Mouse (Mus musculus): ENCODE results near the gene Hopx.

The Hopx gene

GRCm38 (mm10) chr5:77071626-77072025 lies 43.3 kb downstream of the Hopx start:
- no peak for DNase-seq (ENCODE audit: extremely low spot score, low spot score)

DNA sequence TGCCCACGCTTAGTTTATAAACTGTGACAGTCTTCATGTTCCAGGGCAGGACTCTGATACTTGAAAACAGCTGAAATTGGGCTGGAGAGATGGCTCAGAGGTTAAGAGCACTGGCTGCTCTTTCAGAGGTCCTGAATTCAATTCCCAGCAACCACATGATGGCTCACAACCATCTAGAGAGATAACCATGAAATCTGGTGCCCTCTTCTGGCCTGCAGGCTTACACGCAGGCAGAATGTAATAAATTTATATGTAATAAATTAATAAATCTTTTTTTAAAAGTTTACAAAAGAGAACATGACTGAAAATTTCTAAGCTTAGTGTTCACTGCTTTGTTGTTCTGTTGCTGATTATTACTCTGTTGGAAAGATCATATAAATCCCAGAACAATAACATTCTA lies 43.9 kb downstream of the Hopx start:
- DNase-seq (ENCODE audit: extremely low spot score, low spot score): no peak

DNA sequence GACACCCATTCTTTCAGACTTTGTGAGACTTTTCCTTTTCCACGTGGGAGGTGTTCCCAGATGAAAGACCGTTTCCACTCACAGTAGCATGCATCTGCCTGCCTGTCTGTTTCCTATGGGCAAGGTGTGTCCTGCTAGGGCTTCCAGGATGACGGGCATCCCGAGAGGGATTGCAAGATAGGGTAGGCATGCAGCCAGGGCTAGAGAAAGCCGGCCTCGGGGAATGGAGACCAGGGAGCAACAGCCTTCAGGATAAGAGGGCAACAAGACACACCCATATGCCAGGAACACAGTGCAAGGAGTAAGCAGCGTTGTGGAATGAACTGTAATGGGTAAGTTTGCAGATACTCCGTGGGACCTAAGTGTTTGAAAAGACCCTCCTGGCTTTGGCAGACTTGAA lies 47.6 kb downstream of the Hopx start:
- no peak for DNase-seq (ENCODE audit: extremely low spot score, low spot score)

GRCm38 (mm10) chr5:77061372-77062038 lies 53.4 kb downstream of the Hopx start:
- peak; percentile 68 for DNase-seq (ENCODE audit: extremely low spot score, low spot score)

- no peak for DNase-seq (ENCODE audit: extremely low spot score, low spot score)
Measured at GRCm38 (mm10) chr5:77060363-77060762, 54.6 kb downstream of the Hopx start.

- no peak for DNase-seq (ENCODE audit: extremely low spot score, low spot score)
Measured at GRCm38 (mm10) chr5:77056881-77057440, 58.0 kb downstream of the Hopx start.

- no peak for DNase-seq (ENCODE audit: extremely low spot score, low spot score)
Measured at GRCm38 (mm10) chr5:77052616-77053015, 62.3 kb downstream of the Hopx start.

DNA sequence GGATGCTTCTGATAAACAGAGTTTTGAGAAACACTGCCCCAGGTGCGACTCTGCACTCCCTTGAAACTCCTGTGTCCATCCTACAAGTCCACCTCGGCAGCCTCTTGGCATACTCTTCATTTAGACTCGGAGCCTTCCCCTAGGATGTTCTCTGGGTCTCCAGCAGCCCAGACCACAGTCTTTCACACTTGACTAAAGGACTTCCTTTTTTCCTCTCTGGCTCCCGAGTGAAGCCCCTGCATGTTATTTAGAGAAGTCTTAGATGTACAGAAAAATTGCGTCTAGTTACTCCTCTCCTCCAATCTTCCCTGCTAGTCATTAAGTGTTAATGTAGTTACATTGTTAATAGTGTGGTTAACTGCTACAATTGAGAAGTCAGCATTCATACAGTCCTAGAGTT lies 70.6 kb downstream of the Hopx start:
- DNase-seq (ENCODE audit: extremely low spot score, low spot score): no peak

DNA sequence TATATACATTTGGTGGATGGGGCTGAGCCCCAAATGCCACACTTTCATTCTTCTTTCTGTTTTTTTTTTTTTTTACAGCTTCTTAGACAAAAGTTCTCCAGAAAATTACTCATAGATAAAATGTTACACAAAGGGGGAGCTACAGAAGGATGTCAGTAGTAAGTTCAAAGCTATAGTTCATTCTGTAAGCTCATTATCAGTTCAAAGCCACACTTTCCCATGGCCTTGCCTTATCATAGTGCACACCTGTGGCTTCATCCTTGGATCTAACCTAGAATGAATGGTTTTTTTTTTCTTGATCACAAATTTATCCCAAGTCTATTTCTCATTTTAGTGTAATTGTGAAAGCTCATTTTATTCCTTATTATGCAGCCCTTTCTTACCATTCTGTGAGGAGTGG lies 75.5 kb downstream of the Hopx start:
- no peak for DNase-seq (ENCODE audit: extremely low spot score, low spot score)

DNA sequence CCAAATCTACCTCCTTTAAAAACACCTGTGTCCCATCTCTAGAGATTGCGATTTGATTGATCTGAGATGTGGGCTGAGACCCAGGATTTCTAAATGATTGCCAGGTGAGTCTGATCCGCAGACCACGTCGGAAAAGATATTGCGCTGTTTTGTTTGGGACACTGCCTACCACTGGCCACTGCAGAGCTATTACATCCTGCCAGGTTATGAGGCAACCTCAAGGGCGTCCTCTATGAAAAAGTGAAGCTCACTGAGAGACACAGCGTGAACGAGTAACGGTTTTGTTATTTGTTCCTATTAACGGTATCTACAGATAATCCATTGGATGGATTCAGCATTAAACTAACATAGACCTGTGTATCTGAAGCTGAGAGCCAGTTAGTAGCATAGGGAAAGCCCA lies 76.5 kb downstream of the Hopx start:
- no peak for DNase-seq (ENCODE audit: extremely low spot score, low spot score)

Data from neural tube, embryonic 10.5 days (tissue).